Comparison of ENCODE assay signal across 8 mouse cellular contexts in the genomic region with DNA sequence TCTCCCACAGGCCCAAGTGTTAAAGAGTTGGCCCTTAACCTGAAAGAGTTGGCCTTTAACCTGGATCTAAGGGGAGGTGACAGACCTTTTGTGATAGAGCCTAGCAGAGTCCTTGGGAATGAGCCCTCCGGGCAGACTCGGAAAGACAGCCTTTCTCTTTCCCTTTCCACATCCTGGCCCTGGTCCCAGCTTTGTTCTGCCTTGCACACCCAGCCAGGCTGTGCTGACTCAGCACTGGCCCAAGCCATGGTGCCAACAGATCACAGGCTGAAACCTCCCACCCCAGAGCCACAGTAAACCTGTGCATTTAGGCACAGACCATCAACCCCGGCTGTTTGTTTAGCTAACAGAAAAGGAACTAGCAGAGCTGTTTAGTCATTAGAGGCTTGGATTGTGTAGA. TPM values are rescaled to one million over a fixed set of nuclear protein-coding genes. Genes with fewer than 3 reads are reported as not detected.
DNase-seq lines count a peak whose midpoint lies in the region; ATAC-seq and TF ChIP-seq lines count a peak whose summit lies in the region.

No protein-coding gene starts in this region.

- TF ChIP-seq EP300 in lung, postnatal 0 days (IDR thresholded peaks at IDR 0.05): no peak

- ATAC-seq in cerebellum, adult (ENCODE audit: insufficient number of reproducible peaks, low FRiP score, low TSS enrichment): no peak
- ATAC-seq in lung, postnatal 0 days: peak; percentile 87
- no peak for ATAC-seq in inflammation-experienced regulatory T-cells, adult 6 months

- H3K36me3 ChIP-seq in lung, postnatal 0 days (ENCODE audit: insufficient read depth, low read length): no peaks in the 10 kb centered on the region
- no peaks in the 10 kb centered on the region for H3K36me3 ChIP-seq in thymus, adult 2 months (ENCODE audit: control insufficient read depth, insufficient read depth, low read length)

- TF ChIP-seq CTCF in lung, postnatal 0 days (IDR thresholded peaks at IDR 0.05): no peak; the same call in 1 of the 2 replicates
- no peak for TF ChIP-seq CTCF in thymus, adult 2 months (IDR thresholded peaks at IDR 0.05; ENCODE audit: borderline replicate concordance, control insufficient read depth, extremely low read depth, insufficient read depth, low read length, poor library complexity)

- H3K27me3 ChIP-seq in lung, postnatal 0 days (replicated peaks; ENCODE audit: insufficient read depth, low read length): no peaks in the 10 kb centered on the region
- H3K27me3 ChIP-seq in thymus, adult 2 months (ENCODE audit: control insufficient read depth, insufficient read depth, low read length): no peaks in the 10 kb centered on the region

- H3K4me2 ChIP-seq in lung, postnatal 0 days (replicated peaks; ENCODE audit: low read depth, low read length): peak overlapping the region; percentile 0; the same call in 1 of the 2 replicates

- H3K27ac ChIP-seq in lung, postnatal 0 days (ENCODE audit: low read length): peak overlapping the region; percentile 67
- H3K27ac ChIP-seq in thymus, adult 2 months (ENCODE audit: control insufficient read depth, insufficient read depth, low read length): no peak overlapping the region

- no peak overlapping the region for H3K9ac ChIP-seq in lung, postnatal 0 days (replicated peaks; ENCODE audit: low read depth)

- H3K9me3 ChIP-seq in lung, postnatal 0 days (ENCODE audit: low read length): no peaks in the 10 kb centered on the region

- no peak for TF ChIP-seq POLR2A in thymus, adult 2 months (IDR thresholded peaks at IDR 0.05; ENCODE audit: control insufficient read depth, extremely low read depth, insufficient read depth, low read length, poor library complexity)

- WGBS in lung, postnatal 0 days: 5% methylated on average over 3 of the region's 3 CpGs
- 83% methylated on average over 3 of the region's 3 CpGs for WGBS in thymus, adult 2 months

- DNase-seq in cerebellum, adult 9-10 months: peak; percentile 5
- DNase-seq in adipocyte (ENCODE audit: low spot score): peak; percentile 96
- DNase-seq in gastrocnemius, postnatal 10 days: peak; percentile 75
- DNase-seq in kidney, adult 11 months: peak; percentile 31
- DNase-seq in lung, postnatal 0 days (ENCODE audit: low spot score): peak; percentile 84
- no peak for DNase-seq in thymus, adult 2 months

- H3K4me3 ChIP-seq in lung, postnatal 0 days (ENCODE audit: low read depth, low read length): no peak overlapping the region
- no peak overlapping the region for H3K4me3 ChIP-seq in thymus, adult 2 months (ENCODE audit: control insufficient read depth, insufficient read depth, low read length)

- peaks cover 11% of the 10 kb centered on the region; the same call in 1 of the 2 replicates for H3K4me1 ChIP-seq in lung, postnatal 0 days (ENCODE audit: insufficient read depth, low read depth, low read length)
- no peaks in the 10 kb centered on the region; the same call in 1 of the 2 replicates for H3K4me1 ChIP-seq in thymus, adult 2 months (replicated peaks; ENCODE audit: control insufficient read depth, insufficient read depth, low read length)

RNA-seq across cellular contexts. Expression of a gene that starts 25.1 kb away (rescaled TPM):
- total RNA-seq in gastrocnemius, postnatal 10 days (2021): 10 to 100 TPM in 1 of 2 experiments, 1 to 10 TPM in 1; 8.2 to 10.9 TPM
- 12.2 and 13.3 TPM in 2 replicates for polyA plus RNA-seq in lung, postnatal 0 days (2015; fragmentation: Nextera tagmentation; extraction: Ambion mirVana)
- 0.77 and 0.78 TPM in 2 replicates for polyA plus RNA-seq in thymus, adult 2 months (2012; rRNA removed)
- not detected for polyA plus RNA-seq in inflammation-experienced regulatory T-cells, adult 6 months (2017; shearing (Covaris generic))
